Mouse (Mus musculus): ENCODE results near the gene Prpf19.

DNA sequence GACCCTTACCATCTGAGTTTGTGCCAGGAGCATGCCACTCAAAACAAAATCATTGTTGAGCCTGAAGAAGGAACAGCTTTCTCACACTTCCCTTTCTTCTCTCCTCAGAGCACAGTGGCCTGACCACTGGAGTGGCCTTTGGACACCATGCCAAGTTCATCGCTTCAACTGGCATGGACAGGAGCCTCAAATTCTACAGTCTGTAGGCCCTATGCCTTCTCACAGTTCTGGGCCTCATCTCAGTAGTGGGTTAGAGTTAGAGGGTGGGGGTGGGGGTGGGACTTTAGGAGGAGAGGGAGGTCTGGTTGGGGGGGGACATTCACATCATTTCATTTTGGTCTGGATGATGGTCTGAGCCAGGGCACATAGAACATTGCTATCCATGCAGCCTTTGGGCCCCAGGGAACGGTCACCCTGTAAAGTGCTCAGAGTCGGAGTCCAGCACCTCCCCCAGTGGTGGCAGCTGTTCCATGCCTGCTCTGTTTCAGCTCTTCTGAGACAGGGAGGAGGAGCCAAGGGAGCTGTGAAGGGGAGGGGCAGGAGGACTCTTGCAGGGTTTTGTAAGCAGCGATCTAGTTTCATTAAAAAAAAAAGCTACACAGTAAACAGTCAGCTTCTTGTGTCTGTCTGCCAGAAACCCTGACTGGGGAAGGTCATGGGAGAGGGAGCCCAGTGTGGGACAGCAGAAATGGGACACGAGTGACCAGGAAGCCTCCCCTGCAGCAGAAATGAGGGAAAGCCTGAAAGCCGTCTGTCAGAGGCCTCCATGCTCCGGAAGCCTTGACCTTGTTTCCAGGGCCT, 10.1 kb downstream of the Prpf19 start:
- TF ChIP-seq CTCF (IDR thresholded peaks at IDR 0.05; ENCODE audit: insufficient read depth, low read length) (no peak), POLR2A (IDR thresholded peaks at IDR 0.05; ENCODE audit: borderline replicate concordance, extremely low read depth, low read depth, low read length) (no peak)
